Mouse (Mus musculus) CH12.LX (cell line): ENCODE data around the gene Unc93b1. TPM values are rescaled to one million over a fixed set of nuclear protein-coding genes. Genes with fewer than 3 reads are reported as not detected.

Source experiments
- DNase-seq: peaks from one replicate; pipeline ENCODE4 v3.0.0-alpha.2; 2013; ENCODE audit errors: extremely low read depth
- H3K27ac ChIP-seq: 2 replicates; pipeline ENCODE4 v1.5.1; 2012; ENCODE audit warnings: low read depth, mild to moderate bottlenecking, control low read depth, moderate library complexity; ENCODE audit not compliant: insufficient read depth
- H3K27me3 ChIP-seq: replicated peaks from 2 replicates; pipeline ENCODE3; 2012; ENCODE audit warnings: inconsistent platforms
- H3K36me3 ChIP-seq, 2 experiments: replicated peaks in 1 of 2; 2 replicates each; pipeline versions ENCODE3 to v1.6.1; 2012; ENCODE audit warnings: inconsistent platforms in 1 of 2, low read length in 1 of 2, mild to moderate bottlenecking in 1 of 2, mixed read lengths in 1 of 2, moderate library complexity in 1 of 2; ENCODE audit not compliant: control insufficient read depth in 1 of 2, insufficient read depth in 1 of 2
- H3K4me1 ChIP-seq, 2 experiments: 2 replicates each; pipeline ENCODE4 v1.6.1; 2012; ENCODE audit warnings: inconsistent platforms in 1 of 2, moderate library complexity in 1 of 2; ENCODE audit not compliant: insufficient read depth in 2 of 2, control insufficient read depth in 1 of 2
- H3K4me2 ChIP-seq: 2 replicates; pipeline ENCODE4 v1.6.1; 2012; ENCODE audit warnings: low read depth, mild to moderate bottlenecking, control low read depth; ENCODE audit not compliant: poor library complexity, insufficient read depth, severe bottlenecking
- H3K4me3 ChIP-seq, 3 experiments: fragments of 150-350 bp in 1 of 3; sonication (generic) in 1 of 3; replicated peaks in 1 of 3; 2 replicates each; pipeline versions ENCODE3 to v1.5.1; 2011 to 2012; ENCODE audit warnings: low read depth in 2 of 3, low read length in 2 of 3, mild to moderate bottlenecking in 2 of 3, moderate library complexity in 2 of 3, control low read depth in 1 of 3, improper control_type of control experiment in 1 of 3, inconsistent platforms in 1 of 3, mixed read lengths in 1 of 3; ENCODE audit not compliant: poor library complexity in 1 of 3
- H3K79me2 ChIP-seq: replicated peaks from 2 replicates; pipeline ENCODE4 v1.6.1; 2012; ENCODE audit warnings: mild to moderate bottlenecking, moderate library complexity; ENCODE audit not compliant: control insufficient read depth, poor library complexity, insufficient read depth, severe bottlenecking; ENCODE audit errors: extremely low read depth
- H3K9ac ChIP-seq: 2 replicates; pipeline ENCODE4 v1.6.1; 2012; ENCODE audit warnings: low read depth, mild to moderate bottlenecking, control low read depth, moderate library complexity; ENCODE audit not compliant: insufficient read depth
- H3K9me3 ChIP-seq: replicated peaks from 2 replicates; pipeline ENCODE3; 2012; ENCODE audit warnings: low read length, inconsistent platforms, mixed read lengths
- BHLHE40 ChIP-seq: IDR thresholded peaks from 2 replicates; pipeline ENCODE4 v1.6.1; 2011; ENCODE audit warnings: mild to moderate bottlenecking, low read depth, low read length, improper control_type of control experiment
- CHD2 ChIP-seq: IDR thresholded peaks from 2 replicates; pipeline ENCODE4 v1.6.1; 2011; ENCODE audit warnings: low read length, improper control_type of control experiment
- E2F4 ChIP-seq: IDR thresholded peaks from 2 replicates; pipeline ENCODE4 v1.6.1; 2011; ENCODE audit warnings: low read depth, low read length, improper control_type of control experiment; ENCODE audit not compliant: insufficient replicate concordance
- ELF1 ChIP-seq: IDR thresholded peaks from 2 replicates; pipeline ENCODE4 v1.6.1; 2014; ENCODE audit warnings: low read depth, mild to moderate bottlenecking, inconsistent platforms, low read length, improper control_type of control experiment
- ETS1 ChIP-seq: conservative IDR thresholded peaks from 2 replicates; pipeline ENCODE4 v1.6.1; 2012; ENCODE audit warnings: low read depth, mild to moderate bottlenecking, inconsistent platforms, low read length, improper control_type of control experiment, moderate library complexity
- HCFC1 ChIP-seq: IDR thresholded peaks from 2 replicates; pipeline ENCODE4 v1.6.1; 2012; ENCODE audit warnings: low read depth, mild to moderate bottlenecking, inconsistent platforms, low read length, improper control_type of control experiment
- JUN ChIP-seq: IDR thresholded peaks from 2 replicates; pipeline ENCODE4 v1.6.1; 2011; ENCODE audit warnings: low read depth, mild to moderate bottlenecking, low read length, improper control_type of control experiment, moderate library complexity; ENCODE audit not compliant: insufficient read depth
- JUND ChIP-seq: conservative IDR thresholded peaks from 2 replicates; pipeline ENCODE4 v1.6.1; 2011; ENCODE audit warnings: low read depth, low read length, improper control_type of control experiment
- KAT2A ChIP-seq: IDR thresholded peaks from 2 replicates; pipeline ENCODE4 v1.6.1; 2012; ENCODE audit warnings: low read length, improper control_type of control experiment, inconsistent platforms; ENCODE audit not compliant: insufficient replicate concordance
- MAFK ChIP-seq: IDR thresholded peaks from 2 replicates; pipeline ENCODE4 v1.6.1; 2011; ENCODE audit warnings: low read length, improper control_type of control experiment; ENCODE audit not compliant: insufficient replicate concordance
- MAX ChIP-seq: IDR thresholded peaks from 2 replicates; pipeline ENCODE4 v1.6.1; 2011; ENCODE audit warnings: low read length, improper control_type of control experiment
- MAZ ChIP-seq: IDR thresholded peaks from 2 replicates; pipeline ENCODE4 v1.6.1; 2012; ENCODE audit warnings: low read depth, mild to moderate bottlenecking, inconsistent platforms, low read length, improper control_type of control experiment, moderate library complexity
- MEF2A ChIP-seq: IDR thresholded peaks from 2 replicates; pipeline ENCODE4 v1.6.1; 2014; ENCODE audit warnings: low read depth, mild to moderate bottlenecking, inconsistent platforms, low read length, improper control_type of control experiment, borderline replicate concordance
- MYC ChIP-seq: IDR thresholded peaks from 2 replicates; pipeline ENCODE4 v1.6.1; 2011; ENCODE audit warnings: low read depth, mild to moderate bottlenecking, improper control_type of control experiment, low read length
- NELFE ChIP-seq: IDR thresholded peaks from 2 replicates; pipeline ENCODE4 v1.6.1; 2011; ENCODE audit warnings: low read depth, low read length, improper control_type of control experiment
- PAX5 ChIP-seq: IDR thresholded peaks from 2 replicates; pipeline ENCODE4 v1.6.1; 2012; ENCODE audit warnings: low read length, inconsistent platforms, mixed read lengths
- POLR2A ChIP-seq: IDR thresholded peaks from 2 replicates; pipeline ENCODE4 v1.6.1; 2011; ENCODE audit warnings: low read depth, mild to moderate bottlenecking, improper control_type of control experiment, low read length
- POLR2AphosphoS2 ChIP-seq: IDR thresholded peaks from 2 replicates; pipeline ENCODE4 v1.6.1; 2011; ENCODE audit warnings: low read depth, low read length, improper control_type of control experiment
- RAD21 ChIP-seq: IDR thresholded peaks from 2 replicates; pipeline ENCODE4 v1.6.1; 2011; ENCODE audit warnings: low read depth, mild to moderate bottlenecking, low read length, improper control_type of control experiment, moderate library complexity
- SIN3A ChIP-seq: IDR thresholded peaks from 2 replicates; pipeline ENCODE4 v1.6.1; 2012; ENCODE audit warnings: low read length, improper control_type of control experiment, inconsistent platforms
- SMC3 ChIP-seq: IDR thresholded peaks from 2 replicates; pipeline ENCODE4 v1.6.1; 2011; ENCODE audit warnings: low read depth, low read length, improper control_type of control experiment
- TBP ChIP-seq: conservative IDR thresholded peaks from 2 replicates; pipeline ENCODE4 v1.6.1; 2011; ENCODE audit warnings: low read depth, low read length, improper control_type of control experiment
- TCF12 ChIP-seq: IDR thresholded peaks from 2 replicates; pipeline ENCODE4 v1.6.1; 2014; ENCODE audit warnings: low read depth, mild to moderate bottlenecking, inconsistent platforms, low read length, improper control_type of control experiment
- UBTF ChIP-seq: IDR thresholded peaks from 2 replicates; pipeline ENCODE4 v1.6.1; 2012; ENCODE audit warnings: low read depth, mild to moderate bottlenecking, inconsistent platforms, low read length, improper control_type of control experiment, moderate library complexity
- USF1 ChIP-seq: IDR thresholded peaks from 2 replicates; pipeline ENCODE4 v1.6.1; 2014; ENCODE audit warnings: low read depth, mild to moderate bottlenecking, inconsistent platforms, low read length, improper control_type of control experiment
- USF2 ChIP-seq: conservative IDR thresholded peaks from 2 replicates; pipeline ENCODE4 v1.6.1; 2011; ENCODE audit warnings: low read depth, low read length, improper control_type of control experiment
- ZC3H11A ChIP-seq: IDR thresholded peaks from 2 replicates; pipeline ENCODE4 v1.6.1; 2012; ENCODE audit warnings: low read depth, mild to moderate bottlenecking, inconsistent platforms, low read length, improper control_type of control experiment
- ZKSCAN1 ChIP-seq: IDR thresholded peaks from 2 replicates; pipeline ENCODE4 v1.6.1; 2012; ENCODE audit warnings: low read depth, inconsistent platforms, low read length, improper control_type of control experiment, borderline replicate concordance
- ZMIZ1 ChIP-seq: IDR thresholded peaks from 2 replicates; pipeline ENCODE4 v1.6.1; 2012; ENCODE audit warnings: low read depth, mild to moderate bottlenecking, inconsistent platforms, low read length, improper control_type of control experiment
- ZNF384 ChIP-seq: IDR thresholded peaks from 2 replicates; pipeline ENCODE4 v1.6.1; 2012; ENCODE audit warnings: low read depth, low read length, improper control_type of control experiment, inconsistent platforms
- dilution Hi-C: fragments of 300-500 bp; cut with MboI; formaldehyde crosslinking; loops from 2 replicates; pipeline ENCODE4 v1.14.3; 2020; ENCODE audit warnings: low sequenced_read_pairs; ENCODE audit not compliant: extremely low pct_unique_long_range_greater_than_20kb, extremely low pct_ligation_motif_present
- in situ Hi-C: fragments of 300-500 bp; cut with MboI; formaldehyde crosslinking; loops from 3 replicates; pipeline ENCODE4 v1.14.3; 2019; ENCODE audit warnings: low sequenced_read_pairs, low pct_ligation_motif_present, low pct_unique_long_range_greater_than_20kb, mixed read lengths
- polyA plus RNA-seq: library from polyadenylated mRNA; unstranded; fragments of >175 nt; gene quantifications from 2 replicates; pipeline ENCODE4 v1.2.1, GENCODE M21; 2012; ENCODE audit warnings: low read depth; ENCODE audit not compliant: insufficient read length
- total RNA-seq, 2 experiments: library from RNA; depleted of rRNA; stranded (reverse); fragments of 300-350 nt in 1 of 2; fragments of >200 nt in 1 of 2; gene quantifications; 2 replicates each; pipeline ENCODE4 v1.2.3; 2012 to 2014

The Unc93b1 gene
- total and polyA plus RNA-seq, 3 experiments: 82.3 to 117 (median 84.7) TPM

DNA sequence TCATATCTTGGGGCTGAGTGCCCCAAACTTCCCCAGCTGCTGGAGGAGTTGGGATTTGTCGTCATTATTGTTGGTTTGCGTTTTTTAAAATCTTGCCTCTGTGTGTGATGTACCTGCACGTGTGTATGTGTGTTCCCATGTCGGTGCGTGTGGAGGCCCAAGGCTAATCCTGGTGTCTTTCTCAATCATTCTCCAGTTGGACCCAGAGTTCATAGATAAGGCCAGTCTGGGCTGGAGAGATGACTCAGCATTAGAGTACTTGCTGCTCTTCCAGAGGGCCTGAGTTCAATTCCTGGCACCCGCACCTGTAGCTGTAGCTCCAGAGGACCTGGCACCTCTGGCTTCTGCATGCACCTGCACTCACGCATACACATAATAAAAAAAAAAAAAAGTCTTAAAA lies 10.1 kb upstream of the Unc93b1 start:
- H3K79me2 ChIP-seq: no peaks in the 10 kb centered on the region
- in situ Hi-C loops: no loop called here
- H3K4me2 ChIP-seq: no peak overlapping the region
- H3K36me3 ChIP-seq: peaks cover 0 to 12% of the 10 kb centered on the region in 2 experiments
- peaks cover 43 to 72% of the 10 kb centered on the region in 2 experiments for H3K4me1 ChIP-seq
- no peak for DNase-seq
- H3K9ac ChIP-seq: no peak overlapping the region
- H3K27me3 ChIP-seq: no peaks in the 10 kb centered on the region
- H3K27ac ChIP-seq: no peak overlapping the region
- TF ChIP-seq CHD2 (no peak), POLR2A (no peak), MAX (no peak), ZMIZ1 (no peak), BHLHE40 (no peak), JUND (no peak), ELF1 (no peak), ZNF384 (no peak), RAD21 (no peak), POLR2AphosphoS2 (no peak), MEF2A (no peak), ZKSCAN1 (no peak), USF2 (no peak), MYC (no peak), USF1 (no peak)
- dilution Hi-C loops: no loop called here
- no peak overlapping the region for H3K4me3 ChIP-seq
- no peaks in the 10 kb centered on the region for H3K9me3 ChIP-seq

DNA sequence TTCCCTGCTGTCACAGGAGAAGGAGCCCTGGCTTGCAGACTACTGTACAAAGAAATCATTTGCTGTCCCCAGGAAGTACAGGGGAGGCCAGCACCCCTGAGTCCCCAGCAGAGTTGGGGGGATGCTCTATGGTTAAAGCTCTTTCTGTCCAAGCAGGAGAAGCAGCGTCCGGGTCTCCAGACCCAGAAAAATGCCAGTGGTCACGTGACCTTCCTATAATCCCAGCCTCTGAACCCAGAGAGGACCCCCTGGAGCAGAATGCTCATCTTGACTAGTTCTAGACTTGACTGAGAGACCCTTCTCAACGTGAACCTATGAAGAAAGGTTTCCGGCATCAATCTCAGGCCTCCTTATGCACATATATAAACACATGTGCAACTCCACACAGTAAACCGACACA lies 9.1 kb upstream of the Unc93b1 start:
- dilution Hi-C loops (no loop called here), in situ Hi-C loops (no loop called here)
- Histone ChIP-seq H3K9me3 (no peaks in the 10 kb centered on the region), H3K4me1 (peaks cover 50 to 82% of the 10 kb centered on the region in 2 experiments), H3K27ac (no peak overlapping the region), H3K27me3 (no peaks in the 10 kb centered on the region), H3K4me3 (no peak overlapping the region), H3K36me3 (peaks cover 0 to 5% of the 10 kb centered on the region in 2 experiments), H3K9ac (no peak overlapping the region), H3K79me2 (no peaks in the 10 kb centered on the region), H3K4me2 (no peak overlapping the region)
- DNase-seq: no peak
- TF ChIP-seq NELFE (no peak), PAX5 (no peak), USF1 (no peak), ELF1 (no peak), HCFC1 (no peak), TBP (no peak), E2F4 (no peak), TCF12 (no peak), KAT2A (no peak), CHD2 (no peak), MAZ (no peak), JUN (no peak), ZKSCAN1 (no peak), MAFK (no peak), ZC3H11A (no peak), ETS1 (no peak), SIN3A (no peak), UBTF (no peak), ZMIZ1 (no peak), SMC3 (no peak)
